Mouse (Mus musculus): ENCODE measurements at regions not wholly inside any gene's neighbourhood (a gene's known extent, or its start where the extent isn't known, plus 50 kb on each side); places are given as distances from the start of the nearest gene placed in this dataset.

- TF ChIP-seq CTCF (conservative IDR thresholded peaks at IDR 0.05; ENCODE audit: low read length) (no peak), NANOG (IDR thresholded peaks at IDR 0.05; ENCODE audit: borderline replicate concordance, low read length) (no peak), POU5F1 (IDR thresholded peaks at IDR 0.05; ENCODE audit: borderline replicate concordance, low read length) (no peak)
Measured at GRCm38 (mm10) chr5:46830114-46830513, 972.7 kb upstream of the Lcorl start.
